Mouse (Mus musculus) cerebellum, adult 2 months (tissue): ENCODE measurements at regions not wholly inside any gene's neighbourhood (a gene's known extent, or its start where the extent isn't known, plus 50 kb on each side); places are given as distances from the start of the nearest gene placed in this dataset.

Source experiments
- DNase-seq, 2 experiments: peaks; one replicate each; pipeline ENCODE4 v3.0.0; 2021
- H3K27ac ChIP-seq: fragments of 200-500 bp; 2 replicates; pipeline ENCODE4 v1.5.1; 2012; ENCODE audit warnings: low read length, control low read depth, inconsistent platforms; ENCODE audit not compliant: insufficient read depth
- H3K27me3 ChIP-seq: fragments of 200-500 bp; 2 replicates; pipeline ENCODE4 v1.6.1; 2012; ENCODE audit warnings: inconsistent platforms, mild to moderate bottlenecking, low read length, moderate library complexity; ENCODE audit not compliant: control insufficient read depth, insufficient read depth
- H3K4me1 ChIP-seq: fragments of 200-500 bp; 2 replicates; pipeline ENCODE4 v1.6.1; 2011; ENCODE audit warnings: low read length; ENCODE audit not compliant: control insufficient read depth, insufficient read depth
- H3K4me3 ChIP-seq: fragments of 200-500 bp; replicated peaks from 2 replicates; pipeline ENCODE3; 2011; ENCODE audit warnings: mild to moderate bottlenecking, low read depth, low read length, control low read depth; ENCODE audit not compliant: insufficient read depth
- CTCF ChIP-seq: fragments of 200-500 bp; IDR thresholded peaks from 2 replicates; pipeline ENCODE4 v1.5.1; 2011; ENCODE audit warnings: low read depth, mild to moderate bottlenecking, control low read depth, low read length, moderate library complexity, borderline replicate concordance; ENCODE audit not compliant: insufficient read depth
- POLR2A ChIP-seq: fragments of 200-500 bp; IDR thresholded peaks from 2 replicates; pipeline ENCODE4 v1.6.1; 2011; ENCODE audit warnings: low read length, control low read depth, borderline replicate concordance; ENCODE audit not compliant: insufficient read depth
- WGBS: fragments of 180-500 bp; shearing (Covaris S2); methylation state at CpG from one replicate; pipeline ENCODE4 v1.1.7; 2018; 5-methylcytosine and 5-hydroxymethylcytosine counted together

GRCm38 (mm10) chr12:77789427-77789826 lies 404.6 kb upstream of the Gm6657 start:
- H3K4me3 ChIP-seq: no peak overlapping the region

GRCm38 (mm10) chr12:77789871-77790270 lies 404.2 kb upstream of the Gm6657 start:
- DNase-seq: no peak
- H3K27ac ChIP-seq: no peak overlapping the region
- no peak overlapping the region for H3K4me3 ChIP-seq
- peaks cover 3% of the 10 kb centered on the region; the same call in 1 of the 2 replicates for H3K4me1 ChIP-seq
- 73% methylated on average over 14 of the region's 14 CpGs for WGBS
- TF ChIP-seq POLR2A: no peak
- no peaks in the 10 kb centered on the region for H3K27me3 ChIP-seq

More at GRCm38 (mm10) chr12:77789427-77789826, 404.6 kb upstream of the Gm6657 start:
- 52% methylated on average over 8 of the region's 8 CpGs for WGBS
- H3K4me1 ChIP-seq: peaks cover 3% of the 10 kb centered on the region; the same call in 1 of the 2 replicates
- no peaks in the 10 kb centered on the region for H3K27me3 ChIP-seq
- DNase-seq: no peak
- TF ChIP-seq CTCF (no peak), POLR2A (no peak)
- no peak overlapping the region for H3K27ac ChIP-seq

GRCm38 (mm10) chr12:77790891-77791672 lies 403.0 kb upstream of the Gm6657 start:
- Histone ChIP-seq H3K27me3 (no peaks in the 10 kb centered on the region), H3K27ac (no peak overlapping the region)
- peak; percentile 56 to 60 for DNase-seq

GRCm38 (mm10) chr12:77798516-77798915 lies 395.5 kb upstream of the Gm6657 start:
- Histone ChIP-seq H3K4me3 (no peak overlapping the region), H3K4me1 (no peaks in the 10 kb centered on the region), H3K27ac (no peak overlapping the region), H3K27me3 (no peaks in the 10 kb centered on the region)
- TF ChIP-seq CTCF: no peak
- no peak for DNase-seq
- WGBS: 89% methylated on average over 4 of the region's 4 CpGs

More at GRCm38 (mm10) chr12:77790891-77791672, 403.0 kb upstream of the Gm6657 start:
- WGBS: 33% methylated on average over 13 of the region's 13 CpGs
- Histone ChIP-seq H3K4me3 (peak overlapping the region; percentile 3), H3K4me1 (peaks cover 3% of the 10 kb centered on the region; the same call in 1 of the 2 replicates)
- TF ChIP-seq CTCF (no peak), POLR2A (no peak)

- DNase-seq: no peak
- no peaks in the 10 kb centered on the region for H3K4me1 ChIP-seq
- 48% methylated on average over 12 of the region's 12 CpGs for WGBS
- no peak overlapping the region for H3K27ac ChIP-seq
- TF ChIP-seq CTCF: no peak
- TF ChIP-seq POLR2A: no peak
- H3K4me3 ChIP-seq: no peak overlapping the region
- no peaks in the 10 kb centered on the region for H3K27me3 ChIP-seq
Observed at GRCm38 (mm10) chr12:77799134-77799770, 394.8 kb upstream of the Gm6657 start.

GRCm38 (mm10) chr12:77807674-77808073 lies 386.4 kb upstream of the Gm6657 start:
- Histone ChIP-seq H3K27ac (no peak overlapping the region), H3K4me3 (no peak overlapping the region), H3K27me3 (no peaks in the 10 kb centered on the region), H3K4me1 (no peaks in the 10 kb centered on the region)
- WGBS: 80% methylated on average over 7 of the region's 7 CpGs
- TF ChIP-seq POLR2A (no peak), CTCF (no peak)
- DNase-seq: no peak

GRCm38 (mm10) chr12:77811276-77811675 lies 382.8 kb upstream of the Gm6657 start:
- peak; percentile 50 for TF ChIP-seq CTCF
- no peak for TF ChIP-seq POLR2A

GRCm38 (mm10) chr12:77819456-77819855 lies 374.6 kb upstream of the Gm6657 start:
- Histone ChIP-seq H3K4me3 (no peak overlapping the region), H3K4me1 (no peaks in the 10 kb centered on the region), H3K27me3 (no peaks in the 10 kb centered on the region), H3K27ac (no peak overlapping the region)
- DNase-seq: no peak
- WGBS: 91% methylated on average over 16 of the region's 16 CpGs
- TF ChIP-seq POLR2A (no peak), CTCF (no peak)

More at GRCm38 (mm10) chr12:77811276-77811675, 382.8 kb upstream of the Gm6657 start:
- Histone ChIP-seq H3K4me3 (no peak overlapping the region), H3K4me1 (no peaks in the 10 kb centered on the region), H3K27me3 (no peaks in the 10 kb centered on the region), H3K27ac (no peak overlapping the region)
- DNase-seq: no peak
- 21% methylated on average over 2 of the region's 2 CpGs for WGBS
